Comparison of ENCODE assay signal across 21 mouse cellular contexts in the genomic region with DNA sequence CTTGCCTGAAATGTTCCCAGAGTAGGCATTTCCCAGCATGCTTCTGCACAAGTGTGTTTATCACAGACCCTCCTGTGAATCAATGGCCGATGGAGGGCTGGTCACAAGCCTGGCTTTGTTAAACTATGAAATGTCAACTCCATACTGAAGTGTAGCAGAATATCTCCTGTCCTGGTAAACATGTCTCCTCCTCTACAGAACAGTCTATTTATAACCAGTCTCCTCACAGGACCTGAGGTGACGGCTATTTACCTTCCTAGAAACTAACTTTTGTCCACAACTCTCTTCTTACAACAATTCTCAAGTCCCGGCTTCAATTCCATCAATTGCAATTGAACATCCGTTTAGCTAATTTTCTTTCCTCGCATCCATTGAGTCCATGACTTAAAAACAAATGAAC. TPM values are rescaled to one million over a fixed set of nuclear protein-coding genes. Genes with fewer than 3 reads are reported as not detected.
A peak's percentile ranks its signal among the peaks of the same experiment; 100 is the strongest.
DNase-seq lines count a peak whose midpoint lies in the region; ATAC-seq and TF ChIP-seq lines count a peak whose summit lies in the region.
"Had no signal": no experiment of that assay in that cellular context is flagged by ENCODE, and none has a peak within 500 bp of the region (broad histone marks: within the 10 kb centered on the region; RNA-seq: fewer than 3 reads in every experiment).

No protein-coding gene starts in this region.

- H3K27ac ChIP-seq in gastrocnemius, adult 2 months = peak overlapping the region; percentile 97
- peak overlapping the region; percentile 97 for H3K27ac ChIP-seq in heart, embryonic 12.5 days (ENCODE audit: poor library complexity, severe bottlenecking)
- H3K27ac ChIP-seq in kidney, postnatal 0 days = no peak overlapping the region
- peak overlapping the region; percentile 35; the same call in 1 of the 2 replicates for H3K27ac ChIP-seq in limb, embryonic 15.5 days
- H3K27ac ChIP-seq: embryonic facial prominence, embryonic 13.5 days; forebrain, embryonic 13.5 days; hindbrain, embryonic 13.5 days; hindbrain, postnatal 0 days had no signal

- intact Hi-C loops in gastrocnemius, adult 2 months (cut with DNase I) = loop anchor here (1.0 kb wide), 1 partner anchor 21 kb away; no protein-coding TSS in a partner anchor
- intact Hi-C loops in heart, postnatal 25 days (cut with DNase I) = no loop called here

- no peak for DNase-seq in gastrocnemius, adult 2 months
- DNase-seq in gastrocnemius, adult 8-10 months (ENCODE audit: low spot score in 2 of 2) = no peak
- DNase-seq in heart, postnatal 25 days (ENCODE audit: low spot score) = no peak
- DNase-seq in kidney, postnatal 0 days (ENCODE audit: low spot score) = no peak
- DNase-seq in kidney, postnatal 10 days = no peak
- no peak for DNase-seq in layer of hippocampus, postnatal 36 days
- DNase-seq: adrenal gland, postnatal 14 days; cerebellum, adult 11-12 months; cerebellum, adult 9-10 months; cerebellum, postnatal 25 days; forebrain, postnatal 0 days had no signal

- no peaks in the 10 kb centered on the region for H3K36me3 ChIP-seq in heart, embryonic 12.5 days
- no peaks in the 10 kb centered on the region for H3K36me3 ChIP-seq in kidney, postnatal 0 days (ENCODE audit: insufficient read depth, low read length)
- no peaks in the 10 kb centered on the region for H3K36me3 ChIP-seq in limb, embryonic 15.5 days
- H3K36me3 ChIP-seq: embryonic facial prominence, embryonic 13.5 days; hindbrain, embryonic 13.5 days had no signal

- H3K27me3 ChIP-seq in heart, embryonic 12.5 days (replicated peaks) = no peaks in the 10 kb centered on the region
- no peaks in the 10 kb centered on the region for H3K27me3 ChIP-seq in kidney, postnatal 0 days (ENCODE audit: insufficient read depth, low read length)
- no peaks in the 10 kb centered on the region for H3K27me3 ChIP-seq in limb, embryonic 15.5 days
- H3K27me3 ChIP-seq: CH12.LX; embryonic facial prominence, embryonic 13.5 days; forebrain, embryonic 13.5 days; hindbrain, embryonic 13.5 days; Patski had no signal

- H3K4me3 ChIP-seq in gastrocnemius, adult 2 months = peak overlapping the region; percentile 76
- no peak overlapping the region for H3K4me3 ChIP-seq in heart, embryonic 12.5 days
- H3K4me3 ChIP-seq in kidney, postnatal 0 days (replicated peaks; ENCODE audit: low read depth, low read length) = no peak overlapping the region
- no peak overlapping the region for H3K4me3 ChIP-seq in limb, embryonic 15.5 days
- H3K4me3 ChIP-seq: embryonic facial prominence, embryonic 13.5 days; forebrain, embryonic 13.5 days; hindbrain, embryonic 13.5 days had no signal

- no peak for TF ChIP-seq CTCF in gastrocnemius, adult 2 months (IDR thresholded peaks at IDR 0.05)
- TF ChIP-seq CTCF in kidney, postnatal 0 days (IDR thresholded peaks at IDR 0.05; ENCODE audit: low read depth) = no peak

- 0 out of 2 replicates have a peak, but pooled peaks have one; percentile 19 for ATAC-seq in heart, embryonic 12.5 days (ENCODE audit: insufficient number of reproducible peaks, low FRiP score)
- no peak for ATAC-seq in kidney, postnatal 0 days (replicated peaks; ENCODE audit: low FRiP score, low read depth)
- ATAC-seq in limb, embryonic 15.5 days (ENCODE audit: insufficient number of reproducible peaks, low FRiP score, low TSS enrichment, low read depth) = no peak
- ATAC-seq: activated CD4-positive, CD25-positive, alpha-beta regulatory T cell, adult 4 months; forebrain, embryonic 13.5 days; forebrain, postnatal 0 days; hindbrain, postnatal 0 days had no signal

- H3K4me2 ChIP-seq in heart, embryonic 12.5 days = peak overlapping the region; percentile 57
- peak overlapping the region; percentile 23; the same call in 1 of the 2 replicates for H3K4me2 ChIP-seq in kidney, postnatal 0 days (ENCODE audit: low read length)
- H3K4me2 ChIP-seq in limb, embryonic 15.5 days = no peak overlapping the region
- H3K4me2 ChIP-seq: embryonic facial prominence, embryonic 13.5 days; forebrain, embryonic 13.5 days; hindbrain, embryonic 13.5 days had no signal

- H3K4me1 ChIP-seq in heart, embryonic 12.5 days (replicated peaks) = peaks cover 11% of the 10 kb centered on the region; the same call in 1 of the 2 replicates
- H3K4me1 ChIP-seq in kidney, postnatal 0 days (replicated peaks; ENCODE audit: insufficient read depth, low read length) = no peaks in the 10 kb centered on the region
- H3K4me1 ChIP-seq in limb, embryonic 15.5 days = no peaks in the 10 kb centered on the region
- H3K4me1 ChIP-seq: forebrain, embryonic 13.5 days; hindbrain, embryonic 13.5 days had no signal

- 54% methylated on average over 5 of the region's 5 CpGs for WGBS in heart, embryonic 12.5 days
- WGBS in kidney, postnatal 0 days = 80% methylated on average over 5 of the region's 5 CpGs
- 82% methylated on average over 5 of the region's 5 CpGs for WGBS in limb, embryonic 15.5 days

- H3K9ac ChIP-seq in heart, embryonic 12.5 days = 0 out of 2 replicates have a peak overlapping the region, but pooled peaks have one; percentile 68
- H3K9ac ChIP-seq in kidney, postnatal 0 days (ENCODE audit: low read depth, low read length) = no peak overlapping the region
- H3K9ac ChIP-seq in limb, embryonic 15.5 days = no peak overlapping the region
- H3K9ac ChIP-seq: embryonic facial prominence, embryonic 13.5 days; forebrain, embryonic 13.5 days; forebrain, postnatal 0 days; hindbrain, embryonic 13.5 days had no signal

- H3K9me3 ChIP-seq in heart, embryonic 12.5 days (replicated peaks) = no peaks in the 10 kb centered on the region
- no peaks in the 10 kb centered on the region for H3K9me3 ChIP-seq in kidney, postnatal 0 days (replicated peaks; ENCODE audit: low read length)
- no peaks in the 10 kb centered on the region for H3K9me3 ChIP-seq in limb, embryonic 15.5 days
- H3K9me3 ChIP-seq: embryonic facial prominence, embryonic 13.5 days; forebrain, embryonic 13.5 days; hindbrain, embryonic 13.5 days had no signal

RNA-seq across cellular contexts. Expression of a gene that starts 0.3 kb away (rescaled TPM):
- 100 to 1,000 TPM; 491 to 601 TPM for total RNA-seq in gastrocnemius, adult 2 months (2021)
- total RNA-seq in gastrocnemius, adult 8-10 months (2022) = 100 to 1,000 TPM; 595 to 734 (median 690) TPM
- 59.4 and 62.3 TPM in 2 replicates for polyA plus RNA-seq in heart, embryonic 12.5 days (2016; fragmentation: Nextera tagmentation; extraction: Ambion mirVana)
- total RNA-seq in heart, postnatal 25 days (2021) = 100 to 1,000 TPM; 144 to 150 TPM
- 0.49 and 0.56 TPM in 2 replicates for polyA plus RNA-seq in kidney, postnatal 0 days (2015; fragmentation: Nextera tagmentation; extraction: Ambion mirVana)
- 10.3 and 30.3 TPM in 2 replicates for polyA plus RNA-seq in limb, embryonic 15.5 days (2015; fragmentation: Nextera tagmentation; extraction: Ambion mirVana)
- total RNA-seq in layer of hippocampus, postnatal 36 days (2021) = under 1 TPM in 1 of 2 experiments, not detected in 1; 0.10 TPM
- total RNA-seq: CH12.LX; hematopoietic stem cell, adult 5-6 weeks had no signal
- polyA plus RNA-seq: activated CD4-positive, CD25-positive, alpha-beta regulatory T cell, adult 4 months had no signal

Comparison
In these comparisons a context has a peak if more than half of its experiments do, and no peak if none do; other contexts are left out.
1. RNA of a gene that starts 0.3 kb away (total RNA-seq): 595 to 734 TPM in gastrocnemius, adult 8-10 months, 491 to 601 TPM in gastrocnemius, adult 2 months and 144 to 150 TPM in heart, postnatal 25 days; 0.10 TPM in layer of hippocampus, postnatal 36 days; every median in the first group is over 100 times any median in the second.